In the genomic region with DNA sequence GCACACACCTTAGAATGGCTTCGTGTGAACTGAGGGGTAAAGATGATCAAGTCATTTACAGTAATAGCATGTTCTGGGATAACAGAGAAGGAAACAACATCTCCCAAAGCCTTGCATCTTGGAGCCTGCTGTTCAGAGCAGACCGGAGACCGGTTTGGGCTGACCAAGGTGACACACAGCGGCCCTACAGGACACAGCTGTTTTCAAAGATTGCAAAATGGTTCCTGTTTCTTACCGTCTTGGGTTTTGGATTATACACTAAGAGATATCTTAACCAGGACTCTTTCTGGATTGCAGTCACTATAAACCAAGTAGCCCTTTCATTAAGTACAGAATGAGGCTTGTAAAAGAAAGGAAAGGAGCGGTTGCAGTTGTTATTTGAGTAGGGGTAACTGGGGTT, we compare ENCODE assay signal across 20 mouse cellular contexts.
"Had no signal": no experiment of that assay in that cellular context is flagged by ENCODE, and none has a peak within 500 bp of the region (broad histone marks: within the 10 kb centered on the region; RNA-seq: fewer than 3 reads in every experiment).

No protein-coding gene starts in this region.

- H3K4me1 ChIP-seq: liver, embryonic 15.5 days; lung, embryonic 15.5 days; midbrain, embryonic 13.5 days; neural tube, embryonic 13.5 days; neural tube, embryonic 15.5 days had no signal

- H3K27ac ChIP-seq: liver, embryonic 15.5 days; lung, embryonic 15.5 days; macrophage; midbrain, embryonic 10.5 days; midbrain, embryonic 13.5 days; neural tube, embryonic 13.5 days; neural tube, embryonic 15.5 days had no signal

- DNase-seq: liver, postnatal 0 days; lung, adult 2 months; lung, postnatal 14 days; lung, postnatal 36 days; retina, postnatal 1 day; right cerebral cortex, adult 18-20 months; right cerebral cortex, postnatal 25 days; thymus, adult 18-20 months; thymus, postnatal 14 days; thymus, postnatal 4 days had no signal

- H3K4me3 ChIP-seq: liver, embryonic 15.5 days; lung, embryonic 15.5 days; midbrain, embryonic 10.5 days; midbrain, embryonic 13.5 days; myocyte; neural tube, embryonic 13.5 days; neural tube, embryonic 15.5 days had no signal

- H3K27me3 ChIP-seq: liver, embryonic 15.5 days; lung, embryonic 15.5 days; midbrain, embryonic 13.5 days; neural tube, embryonic 13.5 days; neural tube, embryonic 15.5 days had no signal

- H3K36me3 ChIP-seq: liver, embryonic 15.5 days; lung, embryonic 15.5 days; midbrain, embryonic 10.5 days; midbrain, embryonic 13.5 days; neural tube, embryonic 13.5 days; neural tube, embryonic 15.5 days had no signal

- H3K9me3 ChIP-seq: liver, embryonic 15.5 days; lung, embryonic 15.5 days; midbrain, embryonic 10.5 days; midbrain, embryonic 13.5 days; neural tube, embryonic 13.5 days; neural tube, embryonic 15.5 days had no signal

- ATAC-seq: liver, postnatal 0 days; lung, postnatal 0 days; midbrain, embryonic 13.5 days; midbrain, embryonic 16.5 days had no signal

- H3K9ac ChIP-seq: liver, embryonic 15.5 days; liver, postnatal 0 days; lung, embryonic 15.5 days; midbrain, embryonic 13.5 days; neural tube, embryonic 13.5 days; neural tube, embryonic 15.5 days had no signal
